Mouse (Mus musculus) mouse embryonic stem cell (cell line): Measurements from ENCODE around the gene Upk2.

ENCODE experiments used
- in situ Hi-C, 2 experiments: fragments of 300-500 bp; cut with MboI; formaldehyde crosslinking; loops; 1 replicate in 1 of 2; 3 replicates in 1 of 2; pipeline ENCODE4 v1.14.3; 2019 to 2020; ENCODE audit warnings: low sequenced_read_pairs in 2 of 2, low pct_unique_long_range_greater_than_20kb in 1 of 2, mixed read lengths in 1 of 2; ENCODE audit not compliant: unreplicated experiment in 1 of 2

Gene Upk2

GRCm38 (mm10) chr9:44490086-44490967, 35.6 kb upstream of the Upk2 start:
- in situ Hi-C loops: no loop called here

GRCm38 (mm10) chr9:44489651-44490085, 34.9 kb upstream of the Upk2 start:
- in situ Hi-C loops: no loop called here

- in situ Hi-C loops: no loop called here
Measured at GRCm38 (mm10) chr9:44488855-44489381, 34.1 kb upstream of the Upk2 start.

GRCm38 (mm10) chr9:44488416-44488815, 33.6 kb upstream of the Upk2 start:
- in situ Hi-C loops: no loop called here

GRCm38 (mm10) chr9:44487441-44487840, 32.7 kb upstream of the Upk2 start:
- in situ Hi-C loops: no loop called here

- in situ Hi-C loops: no loop called here
Measured at GRCm38 (mm10) chr9:44486741-44487421, 32.1 kb upstream of the Upk2 start.

GRCm38 (mm10) chr9:44486335-44486734, 31.6 kb upstream of the Upk2 start:
- in situ Hi-C loops: no loop called here

GRCm38 (mm10) chr9:44485516-44486161, 30.9 kb upstream of the Upk2 start:
- in situ Hi-C loops: no loop called here

- in situ Hi-C loops: no loop called here
Measured at GRCm38 (mm10) chr9:44485105-44485515, 30.3 kb upstream of the Upk2 start.

GRCm38 (mm10) chr9:44484311-44485104, 29.7 kb upstream of the Upk2 start:
- in situ Hi-C loops: no loop called here

GRCm38 (mm10) chr9:44483510-44484044, 28.8 kb upstream of the Upk2 start:
- in situ Hi-C loops: no loop called here

- in situ Hi-C loops: no loop called here
Measured at GRCm38 (mm10) chr9:44483041-44483509, 28.3 kb upstream of the Upk2 start.

GRCm38 (mm10) chr9:44482552-44482951, 27.8 kb upstream of the Upk2 start, which contains the start of gene Bcl9l:
Gene Bcl9l (plus strand): TSS chr9:44482825.
- in situ Hi-C loops: no loop called here

GRCm38 (mm10) chr9:44482112-44482511, 27.3 kb upstream of the Upk2 start:
- in situ Hi-C loops: no loop called here

GRCm38 (mm10) chr9:44479628-44480428, 25.1 kb upstream of the Upk2 start:
- in situ Hi-C loops: no loop called here

GRCm38 (mm10) chr9:44478959-44479605, 24.3 kb upstream of the Upk2 start:
- in situ Hi-C loops: no loop called here
